Mouse (Mus musculus): ENCODE measurements around the gene B3galt4.

B3galt4 gene

DNA sequence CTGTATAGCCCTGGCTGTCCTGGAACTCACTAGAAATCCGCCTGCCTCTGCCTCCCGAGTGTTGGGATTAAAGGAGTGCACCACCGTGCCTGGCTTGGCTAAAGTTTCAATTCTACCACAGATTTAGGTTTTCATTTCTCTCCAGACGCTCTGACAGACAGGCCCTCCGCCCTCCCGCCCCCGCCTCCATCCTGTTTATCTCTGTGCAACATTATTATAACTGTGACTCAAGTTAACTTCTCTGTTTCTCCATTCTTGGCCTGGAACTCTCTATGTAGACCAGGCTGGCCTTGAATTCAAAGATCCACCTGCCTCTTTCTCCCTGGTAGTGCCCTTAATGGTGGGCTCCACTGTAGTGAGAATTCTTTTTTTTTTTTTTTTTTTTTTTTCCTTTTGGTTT lies 48.8 kb downstream of the B3galt4 start:
- no peak for DNase-seq

DNA sequence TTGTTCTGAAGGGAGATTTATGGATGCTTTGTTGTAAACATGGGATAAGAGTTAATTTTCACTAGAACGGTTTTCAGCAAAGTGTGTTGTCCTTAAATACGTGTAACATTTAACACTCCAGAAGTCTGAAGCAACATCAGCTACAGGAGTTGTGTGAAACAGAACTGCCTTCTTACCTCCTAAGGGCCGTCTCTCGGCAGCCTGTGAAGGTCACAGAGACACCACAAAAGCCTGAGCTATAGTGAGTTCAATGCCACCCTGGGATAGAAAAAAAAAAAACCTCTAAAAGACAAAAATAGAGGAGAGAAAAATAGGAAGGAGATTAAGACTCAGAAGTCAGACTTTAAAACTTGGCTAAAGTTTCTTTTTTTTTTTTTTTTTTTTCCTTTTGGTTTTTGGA lies 49.2 kb downstream of the B3galt4 start:
- no peak for DNase-seq

DNA sequence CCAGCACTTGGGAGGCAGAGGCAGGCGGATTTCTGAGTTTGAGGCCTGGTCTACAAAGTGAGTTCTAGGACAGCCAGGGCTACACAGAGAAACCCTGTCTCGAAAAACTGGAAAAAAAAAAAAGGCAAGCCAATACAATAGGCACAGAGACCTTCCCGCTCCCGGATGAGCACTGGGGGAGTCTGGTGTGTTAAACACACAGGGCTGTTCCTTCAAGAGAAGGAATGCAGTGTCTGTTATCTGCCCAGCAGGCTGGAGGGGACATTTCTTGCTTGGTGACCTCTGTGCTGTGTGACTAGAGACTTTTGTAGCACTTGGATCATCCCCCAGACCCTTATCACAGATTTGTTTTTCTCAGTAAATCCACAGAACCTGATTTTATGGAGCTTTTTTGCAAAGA lies 49.6 kb downstream of the B3galt4 start:
- DNase-seq, result no peak

DNA sequence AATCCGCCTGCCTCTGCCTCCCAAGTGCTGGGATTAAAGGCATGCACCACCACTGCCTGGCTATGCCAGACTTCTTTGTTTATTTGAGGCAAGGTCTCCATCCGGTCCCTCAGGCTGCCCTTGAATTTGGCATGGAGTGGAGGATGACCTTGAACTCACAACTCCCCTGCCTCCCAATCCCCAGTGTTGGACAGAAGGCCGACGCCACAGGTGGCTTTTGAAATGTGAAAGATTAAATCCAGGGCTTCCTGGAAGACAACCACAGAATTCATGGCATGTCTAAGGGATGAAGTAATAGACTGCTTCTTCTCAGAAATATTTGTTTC lies 50.3 kb downstream of the B3galt4 start:
- no peak for DNase-seq

DNA sequence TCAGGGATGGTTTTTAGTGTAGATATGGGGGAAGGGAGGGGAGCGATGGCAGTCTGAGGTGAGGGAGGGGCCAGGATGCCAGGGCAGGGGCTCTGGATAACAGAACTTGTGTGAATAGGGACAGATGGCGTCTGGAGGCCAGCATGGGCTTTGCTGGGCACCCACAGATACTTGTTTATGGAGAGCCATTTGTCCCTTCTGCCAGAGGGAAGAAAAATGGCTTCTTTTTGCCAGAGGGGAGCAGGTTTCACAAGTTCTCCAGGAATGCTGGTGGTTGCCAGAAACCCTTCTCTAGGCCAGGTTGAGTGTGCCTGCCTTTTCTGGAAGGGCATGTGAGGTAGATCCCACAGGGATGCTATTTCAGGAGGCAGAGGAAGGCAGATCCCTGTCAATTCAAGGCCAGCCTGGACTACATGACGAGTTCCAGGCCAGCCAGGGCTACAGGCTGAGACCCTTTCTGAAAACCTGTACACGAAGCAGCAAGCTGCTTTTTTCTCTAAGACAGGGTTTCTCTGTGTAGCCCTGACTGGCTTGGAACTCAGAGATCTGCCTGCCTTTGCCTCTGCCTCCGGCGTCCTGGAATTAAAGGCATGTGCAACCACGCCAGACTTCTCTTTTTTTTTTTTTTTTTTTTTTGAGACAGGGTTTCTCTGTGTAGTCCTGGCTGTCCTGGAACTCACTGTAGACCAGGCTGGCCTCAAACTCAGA lies 50.9 kb downstream of the B3galt4 start:
- DNase-seq, result no peak

Measured in lung, postnatal 10 days (tissue).